Mouse (Mus musculus) 3134 (cell line): Measurements from ENCODE around the gene 6430628N08Rik.

Source experiments
- DNase-seq: peaks from one replicate; pipeline ENCODE4 v3.0.0-alpha.2; 2011; ENCODE audit warnings: low spot score; ENCODE audit not compliant: insufficient read length; ENCODE audit errors: extremely low read depth

The 6430628N08Rik gene

DNA sequence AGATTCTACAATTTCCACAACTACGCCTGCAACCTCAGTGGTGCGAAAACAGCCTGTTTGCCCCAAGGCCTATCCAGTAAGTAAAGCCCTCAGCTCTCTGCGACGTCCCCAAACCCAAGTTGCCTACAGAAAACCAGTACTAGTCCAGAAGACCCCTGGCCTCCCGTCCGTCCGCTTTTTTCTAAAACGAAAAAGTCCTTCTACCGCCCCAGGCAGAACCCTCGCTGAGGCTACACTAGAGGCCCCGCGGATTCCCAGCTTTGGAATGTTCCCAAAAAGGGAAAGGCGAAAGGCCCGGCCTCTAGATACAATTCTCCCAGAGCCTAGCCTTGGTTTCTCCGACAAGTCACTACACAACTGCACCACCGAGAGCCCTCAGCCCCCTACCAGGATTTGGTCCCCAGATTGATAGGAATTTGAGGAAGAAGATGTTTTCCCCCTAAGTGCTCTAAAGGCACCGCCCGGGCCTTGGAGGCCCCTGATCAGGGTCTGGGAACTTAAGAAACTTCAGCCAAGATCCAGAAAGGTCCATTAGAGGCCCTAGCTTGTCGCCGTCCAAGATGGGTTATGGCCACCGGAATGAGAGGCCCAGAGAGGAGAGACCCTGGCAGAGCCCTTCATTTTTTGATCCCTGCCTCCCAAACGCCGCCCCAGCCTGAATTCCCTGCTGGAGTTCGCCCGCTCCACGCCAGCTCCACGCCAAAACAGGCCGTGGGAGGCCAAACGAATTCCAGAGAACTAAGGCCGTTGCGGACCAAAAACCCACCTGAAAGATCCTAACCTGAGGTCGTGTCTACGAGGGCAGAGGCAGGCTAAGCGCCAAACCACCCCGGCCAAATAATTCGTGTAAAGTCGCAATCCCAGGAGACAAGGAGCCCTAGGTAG is 48.1 kb downstream of the 6430628N08Rik start:
- DNase-seq = no peak

DNA sequence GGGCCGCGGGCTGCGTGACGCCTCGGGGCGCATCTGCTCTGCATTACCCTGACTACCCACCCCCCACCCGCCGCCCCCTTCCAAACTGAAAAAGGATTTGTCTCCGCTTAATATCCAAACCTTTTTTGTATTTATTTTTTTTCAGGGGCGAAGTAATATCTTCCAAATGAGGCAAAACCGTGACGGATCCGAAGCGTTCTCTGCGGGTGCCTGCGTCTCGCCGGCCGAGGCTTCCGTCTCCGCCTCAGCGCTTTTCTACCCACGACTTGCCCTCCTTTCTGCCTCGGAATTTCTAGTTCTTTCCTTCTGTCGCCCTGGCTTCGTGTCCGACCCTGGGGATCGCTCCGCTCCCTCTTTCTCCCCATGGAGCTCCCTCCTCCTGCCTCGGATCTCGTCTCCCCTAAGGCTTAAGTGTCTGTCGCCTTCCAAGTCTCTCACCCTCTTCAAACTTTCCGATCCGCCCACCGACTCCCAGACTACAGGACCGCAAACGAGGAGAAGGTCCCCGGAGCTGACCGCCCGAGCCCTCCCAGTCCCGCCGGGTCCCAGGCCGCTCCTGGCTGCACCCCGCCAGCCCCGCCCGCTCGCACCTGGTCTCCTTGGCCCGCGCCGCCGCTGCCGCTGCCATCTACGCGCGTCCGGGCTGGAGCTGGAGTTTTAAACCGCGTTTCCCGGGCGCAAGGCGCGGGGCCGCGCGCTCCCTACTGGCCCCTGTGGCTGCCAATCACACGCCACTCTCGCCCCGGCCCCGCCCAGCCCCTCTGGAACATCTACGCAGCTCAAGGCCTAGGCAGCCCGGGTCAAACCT is 49.0 kb downstream of the 6430628N08Rik start, which contains the start of gene Dmbx1:
Gene Dmbx1 (minus strand): TSS at position 632 of the 808 bp plus-strand sequence.
- DNase-seq = peak; percentile 50

DNA sequence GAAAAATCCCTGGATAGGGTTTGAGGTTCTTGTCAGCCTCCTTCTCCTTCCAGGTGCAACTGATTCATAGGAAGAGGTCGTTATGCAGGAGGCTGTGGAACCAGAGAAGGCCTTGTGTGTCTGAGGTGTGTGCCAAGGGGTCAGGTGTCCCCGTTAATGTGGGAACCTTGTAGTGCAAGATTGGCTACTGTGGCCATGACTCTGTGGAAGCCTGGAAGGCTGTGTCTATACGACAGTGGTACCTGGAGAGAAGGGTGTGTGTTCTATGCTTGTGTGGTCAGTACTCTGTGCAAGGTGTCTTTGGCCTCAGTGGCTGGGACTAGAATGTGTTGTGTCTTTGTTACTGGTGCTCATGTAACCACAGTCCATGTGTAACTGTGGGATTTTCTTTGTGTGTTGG is 50.2 kb downstream of the 6430628N08Rik start:
- DNase-seq = no peak

DNA sequence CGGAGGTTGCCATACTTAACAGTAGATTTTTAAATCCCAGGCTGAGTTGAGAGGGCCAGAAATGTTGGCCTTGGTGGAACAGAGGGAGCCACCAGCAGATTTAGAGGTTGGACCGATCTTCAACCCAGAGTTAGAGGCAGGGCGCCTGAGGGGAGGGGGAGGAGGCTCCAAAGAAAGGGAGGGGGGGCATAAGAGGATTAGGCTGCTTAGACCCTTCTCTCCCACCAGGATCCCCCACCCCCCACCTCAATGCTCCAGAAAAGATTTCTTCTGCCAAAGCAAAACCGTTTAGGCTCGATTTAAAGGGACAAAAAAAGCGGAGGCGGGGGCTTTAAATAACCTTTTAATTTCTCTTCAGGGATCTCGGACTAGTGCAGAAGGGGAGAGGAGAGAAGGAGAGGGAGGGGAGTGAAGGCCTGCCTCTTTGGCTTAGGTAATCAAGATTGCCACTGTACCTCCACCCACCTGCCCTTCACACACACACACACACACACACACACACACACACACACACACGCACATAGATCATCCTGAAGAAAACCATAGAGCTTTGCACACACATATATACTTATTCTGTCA is 50.9 kb downstream of the 6430628N08Rik start:
- no peak for DNase-seq

DNA sequence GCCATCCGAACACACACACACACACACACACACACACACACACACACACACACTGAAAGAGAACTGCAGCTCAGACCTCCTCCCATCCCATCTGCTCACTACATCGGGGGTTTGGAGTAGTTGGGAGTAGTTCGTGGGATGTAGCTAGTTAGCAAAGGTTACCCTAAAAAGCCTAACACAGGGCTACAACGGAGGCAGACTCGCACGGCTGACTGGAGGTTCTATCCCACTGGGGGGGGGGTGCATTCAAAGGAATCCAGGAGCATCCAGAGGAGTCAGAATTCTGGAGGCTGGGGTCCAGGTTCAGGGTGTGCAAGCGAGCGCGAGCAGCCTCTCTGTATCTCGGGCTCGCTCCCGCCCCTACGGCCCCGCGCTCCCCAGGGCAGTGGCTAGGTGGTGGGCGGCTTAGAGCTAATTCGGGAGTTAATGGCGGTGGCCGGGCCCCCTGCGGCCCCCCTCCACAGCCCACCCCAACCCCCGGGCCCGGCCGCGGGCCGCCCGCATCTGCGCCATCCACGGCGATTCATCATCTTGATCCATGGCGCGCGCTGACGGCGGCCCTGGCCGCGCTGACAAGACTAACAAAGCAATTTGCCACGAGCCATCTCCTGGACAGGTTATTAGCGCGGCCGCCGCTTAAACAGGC is 53.3 kb downstream of the 6430628N08Rik start:
- DNase-seq = no peak
